Mouse (Mus musculus) CH12.LX (cell line): ENCODE results near the gene Tmem38b. TPM values are rescaled to one million over a fixed set of nuclear protein-coding genes. Genes with fewer than 3 reads are reported as not detected.

Source experiments
- DNase-seq: peaks from one replicate; pipeline ENCODE4 v3.0.0-alpha.2; 2013; ENCODE audit errors: extremely low read depth
- H3K27ac ChIP-seq: 2 replicates; pipeline ENCODE4 v1.5.1; 2012; ENCODE audit warnings: low read depth, mild to moderate bottlenecking, control low read depth, moderate library complexity; ENCODE audit not compliant: insufficient read depth
- H3K27me3 ChIP-seq: replicated peaks from 2 replicates; pipeline ENCODE3; 2012; ENCODE audit warnings: inconsistent platforms
- H3K36me3 ChIP-seq, 2 experiments: replicated peaks in 1 of 2; 2 replicates each; pipeline versions ENCODE3 to v1.6.1; 2012; ENCODE audit warnings: inconsistent platforms in 1 of 2, low read length in 1 of 2, mild to moderate bottlenecking in 1 of 2, mixed read lengths in 1 of 2, moderate library complexity in 1 of 2; ENCODE audit not compliant: control insufficient read depth in 1 of 2, insufficient read depth in 1 of 2
- H3K4me1 ChIP-seq, 2 experiments: 2 replicates each; pipeline ENCODE4 v1.6.1; 2012; ENCODE audit warnings: inconsistent platforms in 1 of 2, moderate library complexity in 1 of 2; ENCODE audit not compliant: insufficient read depth in 2 of 2, control insufficient read depth in 1 of 2
- H3K4me2 ChIP-seq: 2 replicates; pipeline ENCODE4 v1.6.1; 2012; ENCODE audit warnings: low read depth, mild to moderate bottlenecking, control low read depth; ENCODE audit not compliant: poor library complexity, insufficient read depth, severe bottlenecking
- H3K4me3 ChIP-seq, 3 experiments: fragments of 150-350 bp in 1 of 3; sonication (generic) in 1 of 3; replicated peaks in 1 of 3; 2 replicates each; pipeline versions ENCODE3 to v1.5.1; 2011 to 2012; ENCODE audit warnings: low read depth in 2 of 3, low read length in 2 of 3, mild to moderate bottlenecking in 2 of 3, moderate library complexity in 2 of 3, control low read depth in 1 of 3, improper control_type of control experiment in 1 of 3, inconsistent platforms in 1 of 3, mixed read lengths in 1 of 3; ENCODE audit not compliant: poor library complexity in 1 of 3
- H3K79me2 ChIP-seq: replicated peaks from 2 replicates; pipeline ENCODE4 v1.6.1; 2012; ENCODE audit warnings: mild to moderate bottlenecking, moderate library complexity; ENCODE audit not compliant: control insufficient read depth, poor library complexity, insufficient read depth, severe bottlenecking; ENCODE audit errors: extremely low read depth
- H3K9ac ChIP-seq: 2 replicates; pipeline ENCODE4 v1.6.1; 2012; ENCODE audit warnings: low read depth, mild to moderate bottlenecking, control low read depth, moderate library complexity; ENCODE audit not compliant: insufficient read depth
- H3K9me3 ChIP-seq: replicated peaks from 2 replicates; pipeline ENCODE3; 2012; ENCODE audit warnings: low read length, inconsistent platforms, mixed read lengths
- CTCF ChIP-seq, 2 experiments: IDR thresholded peaks in 1 of 2; conservative IDR thresholded peaks in 1 of 2; 2 replicates each; pipeline ENCODE4 v1.5.1; 2011 to 2012; ENCODE audit warnings: low read depth in 2 of 2, low read length in 2 of 2, improper control_type of control experiment in 1 of 2, inconsistent platforms in 1 of 2, mild to moderate bottlenecking in 1 of 2, moderate library complexity in 1 of 2
- E2F4 ChIP-seq: IDR thresholded peaks from 2 replicates; pipeline ENCODE4 v1.6.1; 2011; ENCODE audit warnings: low read depth, low read length, improper control_type of control experiment; ENCODE audit not compliant: insufficient replicate concordance
- ETS1 ChIP-seq: conservative IDR thresholded peaks from 2 replicates; pipeline ENCODE4 v1.6.1; 2012; ENCODE audit warnings: low read depth, mild to moderate bottlenecking, inconsistent platforms, low read length, improper control_type of control experiment, moderate library complexity
- GABPA ChIP-seq: IDR thresholded peaks from 2 replicates; pipeline ENCODE4 v1.6.1; 2012; ENCODE audit warnings: low read depth, low read length, improper control_type of control experiment, inconsistent platforms; ENCODE audit not compliant: insufficient replicate concordance
- HCFC1 ChIP-seq: IDR thresholded peaks from 2 replicates; pipeline ENCODE4 v1.6.1; 2012; ENCODE audit warnings: low read depth, mild to moderate bottlenecking, inconsistent platforms, low read length, improper control_type of control experiment
- JUND ChIP-seq: conservative IDR thresholded peaks from 2 replicates; pipeline ENCODE4 v1.6.1; 2011; ENCODE audit warnings: low read depth, low read length, improper control_type of control experiment
- KAT2A ChIP-seq: IDR thresholded peaks from 2 replicates; pipeline ENCODE4 v1.6.1; 2012; ENCODE audit warnings: low read length, improper control_type of control experiment, inconsistent platforms; ENCODE audit not compliant: insufficient replicate concordance
- MAX ChIP-seq: IDR thresholded peaks from 2 replicates; pipeline ENCODE4 v1.6.1; 2011; ENCODE audit warnings: low read length, improper control_type of control experiment
- MEF2A ChIP-seq: IDR thresholded peaks from 2 replicates; pipeline ENCODE4 v1.6.1; 2014; ENCODE audit warnings: low read depth, mild to moderate bottlenecking, inconsistent platforms, low read length, improper control_type of control experiment, borderline replicate concordance
- MXI1 ChIP-seq: IDR thresholded peaks from 2 replicates; pipeline ENCODE4 v1.6.1; 2011; ENCODE audit warnings: mild to moderate bottlenecking, low read depth, low read length, improper control_type of control experiment
- MYC ChIP-seq: IDR thresholded peaks from 2 replicates; pipeline ENCODE4 v1.6.1; 2011; ENCODE audit warnings: low read depth, mild to moderate bottlenecking, improper control_type of control experiment, low read length
- NELFE ChIP-seq: IDR thresholded peaks from 2 replicates; pipeline ENCODE4 v1.6.1; 2011; ENCODE audit warnings: low read depth, low read length, improper control_type of control experiment
- POLR2A ChIP-seq: IDR thresholded peaks from 2 replicates; pipeline ENCODE4 v1.6.1; 2011; ENCODE audit warnings: low read depth, mild to moderate bottlenecking, improper control_type of control experiment, low read length
- RAD21 ChIP-seq: IDR thresholded peaks from 2 replicates; pipeline ENCODE4 v1.6.1; 2011; ENCODE audit warnings: low read depth, mild to moderate bottlenecking, low read length, improper control_type of control experiment, moderate library complexity
- RCOR1 ChIP-seq: conservative IDR thresholded peaks from 2 replicates; pipeline ENCODE4 v1.6.1; 2012; ENCODE audit warnings: low read depth, mild to moderate bottlenecking, inconsistent platforms, low read length, improper control_type of control experiment
- UBTF ChIP-seq: IDR thresholded peaks from 2 replicates; pipeline ENCODE4 v1.6.1; 2012; ENCODE audit warnings: low read depth, mild to moderate bottlenecking, inconsistent platforms, low read length, improper control_type of control experiment, moderate library complexity
- USF1 ChIP-seq: IDR thresholded peaks from 2 replicates; pipeline ENCODE4 v1.6.1; 2014; ENCODE audit warnings: low read depth, mild to moderate bottlenecking, inconsistent platforms, low read length, improper control_type of control experiment
- USF2 ChIP-seq: conservative IDR thresholded peaks from 2 replicates; pipeline ENCODE4 v1.6.1; 2011; ENCODE audit warnings: low read depth, low read length, improper control_type of control experiment
- ZMIZ1 ChIP-seq: IDR thresholded peaks from 2 replicates; pipeline ENCODE4 v1.6.1; 2012; ENCODE audit warnings: low read depth, mild to moderate bottlenecking, inconsistent platforms, low read length, improper control_type of control experiment
- dilution Hi-C: fragments of 300-500 bp; cut with MboI; formaldehyde crosslinking; loops from 2 replicates; pipeline ENCODE4 v1.14.3; 2020; ENCODE audit warnings: low sequenced_read_pairs; ENCODE audit not compliant: extremely low pct_unique_long_range_greater_than_20kb, extremely low pct_ligation_motif_present
- in situ Hi-C: fragments of 300-500 bp; cut with MboI; formaldehyde crosslinking; loops from 3 replicates; pipeline ENCODE4 v1.14.3; 2019; ENCODE audit warnings: low sequenced_read_pairs, low pct_ligation_motif_present, low pct_unique_long_range_greater_than_20kb, mixed read lengths
- polyA plus RNA-seq: library from polyadenylated mRNA; unstranded; fragments of >175 nt; gene quantifications from 2 replicates; pipeline ENCODE4 v1.2.1, GENCODE M21; 2012; ENCODE audit warnings: low read depth; ENCODE audit not compliant: insufficient read length
- total RNA-seq, 2 experiments: library from RNA; depleted of rRNA; stranded (reverse); fragments of 300-350 nt in 1 of 2; fragments of >200 nt in 1 of 2; gene quantifications; 2 replicates each; pipeline ENCODE4 v1.2.3; 2012 to 2014

The Tmem38b gene
- total and polyA plus RNA-seq, 3 experiments = 5.9 to 10.8 (median 10.5) TPM

DNA sequence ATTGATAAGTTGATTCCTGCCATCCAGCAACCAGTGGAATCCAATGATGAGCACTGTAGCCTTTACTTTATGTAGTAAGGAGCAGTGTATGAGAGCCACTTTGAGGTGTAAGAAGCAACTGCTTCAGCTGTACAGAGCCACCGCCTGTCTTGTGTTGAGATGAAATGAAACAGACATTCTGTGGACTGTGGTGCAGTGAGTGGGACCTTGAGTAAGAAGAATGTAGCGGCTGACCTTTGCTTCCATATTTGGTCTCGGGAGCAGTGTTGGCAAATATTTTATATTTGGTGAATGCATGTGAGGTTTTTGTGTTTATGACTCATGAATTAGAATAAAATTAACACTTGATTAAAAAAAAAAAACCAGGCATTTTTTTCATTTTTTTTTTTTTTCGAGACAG is 21.7 kb downstream of the Tmem38b start:
- H3K36me3 ChIP-seq = peaks cover 5 to 25% of the 10 kb centered on the region in 2 experiments
- DNase-seq = no peak
- dilution Hi-C loops = no loop called here
- H3K9me3 ChIP-seq = no peaks in the 10 kb centered on the region
- no peak overlapping the region for H3K9ac ChIP-seq
- in situ Hi-C loops = loop anchor here (25.0 kb wide), 1 partner anchor 260 kb away; no protein-coding TSS in a partner anchor
- H3K27me3 ChIP-seq = no peaks in the 10 kb centered on the region
- no peak overlapping the region for H3K4me2 ChIP-seq
- no peak overlapping the region for H3K4me3 ChIP-seq
- peaks cover 0 to 4% of the 10 kb centered on the region in 2 experiments; a peak in 2 of 4 replicates for H3K4me1 ChIP-seq
- H3K27ac ChIP-seq = no peak overlapping the region
- TF ChIP-seq USF1 (no peak), KAT2A (no peak), RCOR1 (no peak)
- H3K79me2 ChIP-seq = no peaks in the 10 kb centered on the region

DNA sequence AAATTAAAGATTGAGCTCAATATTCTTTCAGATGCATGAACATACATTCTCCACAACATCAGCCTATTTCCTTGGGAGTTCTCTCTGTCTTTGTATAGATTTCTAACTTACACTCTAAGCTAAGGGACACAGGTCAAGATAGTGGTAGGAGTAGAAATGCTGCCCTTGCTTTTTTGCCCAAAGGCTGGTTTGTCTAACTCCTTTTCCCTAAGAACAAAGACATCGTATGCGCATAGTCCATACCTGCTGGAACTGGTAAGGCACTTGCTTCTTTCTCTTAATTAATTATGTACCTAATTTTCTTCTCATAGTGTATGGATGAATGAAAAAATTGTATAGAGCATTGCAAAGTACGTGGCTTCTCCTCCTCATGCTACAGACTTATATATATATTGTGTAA is 22.5 kb downstream of the Tmem38b start:
- Histone ChIP-seq H3K9ac (no peak overlapping the region), H3K79me2 (no peaks in the 10 kb centered on the region), H3K36me3 (peaks cover 5 to 33% of the 10 kb centered on the region in 2 experiments), H3K4me2 (no peak overlapping the region), H3K4me1 (peaks cover 0 to 4% of the 10 kb centered on the region in 2 experiments; a peak in 2 of 4 replicates), H3K4me3 (no peak overlapping the region), H3K9me3 (no peaks in the 10 kb centered on the region), H3K27me3 (no peaks in the 10 kb centered on the region), H3K27ac (no peak overlapping the region)
- no peak for DNase-seq
- in situ Hi-C loops (loop anchor here (25.0 kb wide), 1 partner anchor 261 kb away; no protein-coding TSS in a partner anchor), dilution Hi-C loops (no loop called here)
- TF ChIP-seq MXI1 (no peak), NELFE (no peak), MAX (no peak), UBTF (no peak), CTCF (conservative IDR thresholded peaks at IDR 0.05 in 1 of 2, IDR thresholded peaks at IDR 0.05 in 1 of 2; ENCODE audit: low read depth in 2 of 2, low read length in 2 of 2) (no peak), E2F4 (no peak), GABPA (no peak), HCFC1 (no peak)

DNA sequence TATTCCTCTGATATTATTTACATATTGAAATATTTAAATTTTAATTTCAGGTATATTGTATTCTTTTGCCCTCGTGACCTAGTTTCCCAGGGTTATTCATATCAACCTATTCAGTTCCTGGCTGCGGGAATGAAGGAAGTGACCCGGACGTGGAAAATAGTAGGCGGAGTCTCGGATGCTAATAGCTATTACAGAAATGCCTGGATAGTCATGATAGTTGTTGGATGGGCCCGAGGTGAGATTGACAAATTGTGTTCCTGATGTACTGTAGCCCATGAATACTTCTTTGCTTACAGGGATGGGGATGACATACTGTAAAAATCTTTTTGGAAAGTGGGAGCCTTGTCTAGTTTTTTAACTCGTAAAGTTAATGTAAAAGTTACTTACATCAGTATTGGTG is 23.0 kb downstream of the Tmem38b start:
- Histone ChIP-seq H3K27ac (no peak overlapping the region), H3K27me3 (no peaks in the 10 kb centered on the region), H3K4me3 (no peak overlapping the region), H3K9ac (no peak overlapping the region)
- dilution Hi-C loops (no loop called here), in situ Hi-C loops (loop anchor here (25.0 kb wide), 1 partner anchor 262 kb away; no protein-coding TSS in a partner anchor)
- TF ChIP-seq RAD21 (no peak), JUND (no peak), ZMIZ1 (no peak), USF2 (no peak), MEF2A (no peak), POLR2A (no peak), ETS1 (no peak), MYC (no peak)
- TF ChIP-seq, all 38 proteins: peak for 0
- peaks cover 5 to 33% of the 10 kb centered on the region in 2 experiments for H3K36me3 ChIP-seq
- no peak for DNase-seq
- H3K9me3 ChIP-seq = no peaks in the 10 kb centered on the region
- peaks cover 0 to 4% of the 10 kb centered on the region in 2 experiments; a peak in 2 of 4 replicates for H3K4me1 ChIP-seq
- H3K79me2 ChIP-seq = no peaks in the 10 kb centered on the region
- no peak overlapping the region for H3K4me2 ChIP-seq
